Mouse (Mus musculus) right cerebral cortex, postnatal 36 days (tissue): ENCODE data around the gene Tlx2.

Experiments
- DNase-seq, 2 experiments: peaks; one replicate each; pipeline ENCODE4 v3.0.0; 2022; ENCODE audit warnings: low spot score in 2 of 2, mixed read lengths in 1 of 2

Tlx2 gene

GRCm38 (mm10) chr6:83070247-83070310 lies at the start of gene Tlx2:
TSS of gene Tlx2 (minus strand) at chr6:83070293.
- DNase-seq, result no peak

GRCm38 (mm10) chr6:83119734-83120051 lies 49.6 kb upstream of the Tlx2 start:
- no peak for DNase-seq

DNA sequence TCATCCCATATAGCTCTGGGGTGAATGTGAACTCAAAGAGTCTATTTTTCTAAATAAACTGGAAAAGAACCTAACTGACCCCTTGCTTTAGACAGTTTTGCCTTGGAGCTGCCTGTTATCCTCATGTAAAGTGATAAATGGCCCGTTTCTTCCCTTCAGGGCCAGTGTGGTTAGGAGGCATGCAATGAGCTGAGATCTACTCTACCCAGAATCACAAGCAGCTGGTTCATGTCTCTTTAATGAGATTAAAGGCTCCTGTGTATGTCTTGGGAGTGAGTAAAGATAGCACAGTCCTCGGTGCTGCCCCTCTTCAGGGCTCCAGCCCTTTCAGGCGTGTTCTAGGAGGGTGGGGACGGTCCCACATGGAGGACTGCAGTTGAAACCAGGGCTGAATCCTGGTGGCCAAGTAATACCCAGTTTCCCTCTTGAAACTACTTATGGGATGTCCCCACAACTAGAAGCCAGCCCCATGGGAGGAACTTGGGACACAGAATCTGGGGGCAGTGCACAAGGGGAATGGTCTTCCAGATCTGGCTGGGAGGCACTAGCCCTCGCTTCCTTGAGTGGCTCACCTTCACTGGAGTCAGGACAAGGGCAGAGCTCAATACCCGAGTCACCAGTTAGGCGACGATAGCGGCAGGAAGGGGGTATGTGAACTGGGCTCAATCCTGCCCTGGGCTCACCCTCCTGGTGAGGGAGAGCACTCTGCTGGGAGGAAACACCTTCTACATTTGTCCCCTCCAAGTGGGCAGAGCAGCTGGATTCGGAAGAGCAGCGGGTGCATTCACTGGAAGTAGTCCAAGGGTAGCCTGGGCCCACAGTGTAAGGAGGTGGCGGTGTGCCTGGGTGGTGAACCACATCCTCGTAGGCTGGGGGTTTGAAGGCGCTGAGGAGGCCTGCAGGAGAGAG lies 49.0 kb upstream of the Tlx2 start:
- DNase-seq, result no peak

GRCm38 (mm10) chr6:83118369-83118768 lies 48.3 kb upstream of the Tlx2 start:
- no peak for DNase-seq

DNA sequence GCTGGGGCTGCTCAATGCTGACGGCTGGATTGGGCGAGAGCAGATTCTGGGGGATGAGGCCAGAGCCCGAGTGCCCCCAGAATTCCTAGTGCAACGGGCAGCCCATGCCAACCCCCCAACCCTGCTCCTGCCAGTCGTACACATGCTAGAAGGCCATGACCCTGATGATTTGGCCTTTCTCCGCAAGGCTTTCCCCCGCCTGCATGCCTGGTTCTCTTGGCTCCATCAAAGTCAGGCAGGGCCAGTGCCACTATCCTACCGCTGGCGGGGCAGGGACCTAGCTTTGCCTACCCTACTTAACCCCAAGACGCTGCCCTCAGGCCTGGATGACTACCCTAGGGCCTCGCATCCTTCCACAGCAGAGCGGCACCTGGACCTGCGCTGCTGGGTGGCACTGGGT lies 47.5 kb upstream of the Tlx2 start:
- DNase-seq, result no peak

DNA sequence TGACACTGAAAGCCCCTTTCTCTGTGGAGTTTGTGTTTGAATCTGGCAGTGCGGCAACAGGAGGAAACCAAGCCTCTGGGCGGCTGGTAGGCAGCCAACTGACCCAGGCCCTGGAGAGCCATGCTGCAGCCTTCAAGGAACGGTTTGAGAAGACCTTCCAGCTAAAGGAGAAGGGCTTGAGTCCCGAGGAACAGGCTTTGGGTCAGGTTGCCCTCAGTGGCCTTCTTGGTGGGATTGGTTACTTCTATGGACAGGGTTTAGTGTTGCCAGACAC lies 47.0 kb upstream of the Tlx2 start:
- no peak for DNase-seq

- DNase-seq, result no peak
Measured at GRCm38 (mm10) chr6:83116373-83117164, 46.5 kb upstream of the Tlx2 start.

GRCm38 (mm10) chr6:83115682-83116372 lies 45.7 kb upstream of the Tlx2 start:
- no peak for DNase-seq

- DNase-seq, result peak; percentile 86 to 90
Measured at GRCm38 (mm10) chr6:83115011-83115671, 45.0 kb upstream of the Tlx2 start, which contains the start of gene Mogs. TSS of gene Mogs (plus strand) at chr6:83115496.

DNA sequence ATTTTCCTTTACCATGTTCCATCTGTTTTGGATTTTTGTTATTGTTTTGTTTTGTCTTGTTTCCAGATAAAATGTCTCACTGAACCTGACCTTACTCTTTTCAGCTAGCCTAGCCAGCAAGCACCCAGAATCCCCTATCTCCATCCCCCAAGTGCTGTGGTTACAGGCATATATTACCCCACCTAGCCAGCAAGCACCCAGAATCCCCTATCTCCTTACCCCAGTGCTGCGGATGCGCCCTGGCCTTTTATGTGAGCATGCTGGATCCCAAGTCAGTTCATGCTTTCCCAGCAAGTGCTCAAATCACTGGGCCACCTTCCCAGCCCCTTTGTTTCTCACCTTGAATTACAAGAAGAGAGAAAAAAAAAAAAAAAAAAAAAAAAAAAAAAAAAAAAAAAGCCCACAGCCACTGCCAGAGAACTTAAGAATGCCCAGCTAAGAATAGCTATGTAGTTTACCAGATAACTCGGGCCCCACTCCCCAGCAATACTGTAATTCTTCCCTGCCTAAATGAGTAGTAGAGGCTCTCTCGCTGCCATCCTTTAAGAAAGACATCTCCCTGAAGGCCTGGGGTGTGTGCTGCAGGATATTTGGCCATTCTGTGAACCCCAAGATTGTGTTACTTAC lies 41.5 kb upstream of the Tlx2 start:
- no peak for DNase-seq

GRCm38 (mm10) chr6:83108762-83109668 lies 38.9 kb upstream of the Tlx2 start, which contains the start of gene Mrpl53:
TSS of gene Mrpl53 (plus strand) at chr6:83109040.
- DNase-seq, result peak; percentile 61 to 68

GRCm38 (mm10) chr6:83107566-83108400 lies 37.7 kb upstream of the Tlx2 start:
- DNase-seq, result no peak

DNA sequence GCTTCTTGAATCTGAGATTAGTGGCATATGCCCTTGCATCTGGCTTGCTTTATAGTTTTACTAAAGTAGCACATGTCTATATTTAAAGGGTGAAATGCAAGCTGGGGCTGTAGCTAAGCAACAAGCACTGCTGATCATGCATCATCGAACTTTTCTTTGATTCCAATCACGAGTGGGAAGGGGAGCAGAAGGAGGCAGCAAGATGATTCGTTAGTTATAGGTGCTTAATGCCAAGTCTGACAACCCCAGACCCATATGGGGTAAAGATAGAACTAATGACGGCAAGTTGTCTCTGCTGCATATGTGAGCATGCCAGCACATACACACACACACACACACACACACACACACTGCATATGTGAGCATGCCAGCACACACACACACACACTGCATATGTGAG lies 34.1 kb upstream of the Tlx2 start:
- no peak for DNase-seq

- no peak for DNase-seq
Measured at GRCm38 (mm10) chr6:83103130-83103650, 33.1 kb upstream of the Tlx2 start.

GRCm38 (mm10) chr6:83101688-83102556 lies 31.8 kb upstream of the Tlx2 start:
- peak in 1 of 2 experiments; percentile 50 for DNase-seq

DNA sequence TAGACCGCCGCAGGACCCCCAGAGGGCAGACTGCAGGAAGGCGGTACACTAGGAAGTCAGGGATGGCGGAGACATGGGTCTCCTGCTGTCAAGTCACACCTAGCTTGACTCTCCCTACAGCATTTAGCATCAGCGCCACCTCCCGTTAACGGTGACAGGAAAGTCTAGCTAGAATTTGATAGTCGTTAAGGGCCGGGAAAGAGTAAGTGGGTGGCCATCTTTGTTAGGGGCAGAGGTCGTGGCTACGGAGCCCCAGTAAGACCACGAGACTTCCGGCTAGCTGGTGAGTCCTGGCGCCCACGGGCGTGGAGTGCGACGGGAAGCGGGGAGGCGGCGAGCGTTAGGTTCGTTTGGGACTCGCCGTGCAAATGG lies 31.2 kb upstream of the Tlx2 start, which contains the start of the genes Ccdc142 and Gm42688:
TSS of gene Ccdc142 (plus strand) at position 286 of the 372 bp plus-strand sequence.
TSS of gene Gm42688 (plus strand) at position 302 of the 372 bp plus-strand sequence.
- peak; percentile 89 for DNase-seq

- DNase-seq, result no peak
Measured at GRCm38 (mm10) chr6:83098411-83098810, 28.3 kb upstream of the Tlx2 start.

GRCm38 (mm10) chr6:83095968-83096367 lies 25.9 kb upstream of the Tlx2 start:
- DNase-seq, result no peak
